Mouse (Mus musculus): ENCODE results near the gene Cnot4.
"Not testable (repeated sequence)": the region's sequence is repeated elsewhere in the genome, so short reads cannot be mapped to it uniquely, and the experiment has no call there.

The Cnot4 gene

GRCm38 (mm10) chr6:35133579-35134488, at the start of gene Cnot4:
TSS of gene Cnot4 (minus strand) at chr6:35133724.
- peak; percentile 74 for DNase-seq (ENCODE audit: extremely low read depth, low read depth, low spot score)

GRCm38 (mm10) chr6:35179299-35179698, 45.8 kb upstream of the Cnot4 start:
- DNase-seq (ENCODE audit: extremely low read depth, low read depth, low spot score), result not testable (repeated sequence)

- DNase-seq (ENCODE audit: extremely low read depth, low read depth, low spot score), result no peak
Observed at GRCm38 (mm10) chr6:35177650-35178272, 44.2 kb upstream of the Cnot4 start.

GRCm38 (mm10) chr6:35176979-35177649, 43.6 kb upstream of the Cnot4 start, which contains the start of gene Nup205:
TSS of gene Nup205 (plus strand) at chr6:35177421.
- no peak for DNase-seq (ENCODE audit: extremely low read depth, low read depth, low spot score)

GRCm38 (mm10) chr6:35173181-35173580, 39.7 kb upstream of the Cnot4 start:
- no peak for DNase-seq (ENCODE audit: extremely low read depth, low read depth, low spot score)

- DNase-seq (ENCODE audit: extremely low read depth, low read depth, low spot score), result not testable (repeated sequence)
Observed at GRCm38 (mm10) chr6:35172028-35172427, 38.5 kb upstream of the Cnot4 start.

- no peak for DNase-seq (ENCODE audit: extremely low read depth, low read depth, low spot score)
Observed at GRCm38 (mm10) chr6:35169250-35169649, 35.7 kb upstream of the Cnot4 start.

- DNase-seq (ENCODE audit: extremely low read depth, low read depth, low spot score), result no peak
Observed at GRCm38 (mm10) chr6:35154540-35154939, 21.0 kb upstream of the Cnot4 start.

- no peak for DNase-seq (ENCODE audit: extremely low read depth, low read depth, low spot score)
Observed at GRCm38 (mm10) chr6:35147726-35148422, 14.3 kb upstream of the Cnot4 start.

GRCm38 (mm10) chr6:35145569-35145968, 12.0 kb upstream of the Cnot4 start:
- DNase-seq (ENCODE audit: extremely low read depth, low read depth, low spot score), result no peak

- DNase-seq (ENCODE audit: extremely low read depth, low read depth, low spot score), result no peak
Observed at GRCm38 (mm10) chr6:35140351-35140750, 6.8 kb upstream of the Cnot4 start.

GRCm38 (mm10) chr6:35134844-35135243, 1.3 kb upstream of the Cnot4 start:
- no peak for DNase-seq (ENCODE audit: extremely low read depth, low read depth, low spot score)

- DNase-seq (ENCODE audit: extremely low read depth, low read depth, low spot score), result no peak
Observed at GRCm38 (mm10) chr6:35133246-35133578, 312 bp downstream of the Cnot4 start.

GRCm38 (mm10) chr6:35132806-35133205, 718 bp downstream of the Cnot4 start:
- no peak for DNase-seq (ENCODE audit: extremely low read depth, low read depth, low spot score)

GRCm38 (mm10) chr6:35122488-35122887, 11.0 kb downstream of the Cnot4 start:
- no peak for DNase-seq (ENCODE audit: extremely low read depth, low read depth, low spot score)

- DNase-seq (ENCODE audit: extremely low read depth, low read depth, low spot score), result no peak
Observed at GRCm38 (mm10) chr6:35121925-35122324, 11.6 kb downstream of the Cnot4 start.

- no peak for DNase-seq (ENCODE audit: extremely low read depth, low read depth, low spot score)
Observed at GRCm38 (mm10) chr6:35102457-35102856, 31.1 kb downstream of the Cnot4 start.

- no peak for DNase-seq (ENCODE audit: extremely low read depth, low read depth, low spot score)
Observed at GRCm38 (mm10) chr6:35084927-35085326, 48.6 kb downstream of the Cnot4 start.

GRCm38 (mm10) chr6:35075148-35075547, 58.4 kb downstream of the Cnot4 start:
- DNase-seq (ENCODE audit: extremely low read depth, low read depth, low spot score), result no peak

- DNase-seq (ENCODE audit: extremely low read depth, low read depth, low spot score), result no peak
Observed at GRCm38 (mm10) chr6:35071261-35071660, 62.3 kb downstream of the Cnot4 start.

- no peak for DNase-seq (ENCODE audit: extremely low read depth, low read depth, low spot score)
Observed at GRCm38 (mm10) chr6:35062446-35062845, 71.1 kb downstream of the Cnot4 start.

Data from fat pad, adult 2 months (tissue).